Mouse (Mus musculus): ENCODE results near the gene Cacna1c. TPM values are rescaled to one million over a fixed set of nuclear protein-coding genes. Genes with fewer than 3 reads are reported as not detected.

The Cacna1c gene
- polyA plus RNA-seq, 1 experiment, result not detected

DNA sequence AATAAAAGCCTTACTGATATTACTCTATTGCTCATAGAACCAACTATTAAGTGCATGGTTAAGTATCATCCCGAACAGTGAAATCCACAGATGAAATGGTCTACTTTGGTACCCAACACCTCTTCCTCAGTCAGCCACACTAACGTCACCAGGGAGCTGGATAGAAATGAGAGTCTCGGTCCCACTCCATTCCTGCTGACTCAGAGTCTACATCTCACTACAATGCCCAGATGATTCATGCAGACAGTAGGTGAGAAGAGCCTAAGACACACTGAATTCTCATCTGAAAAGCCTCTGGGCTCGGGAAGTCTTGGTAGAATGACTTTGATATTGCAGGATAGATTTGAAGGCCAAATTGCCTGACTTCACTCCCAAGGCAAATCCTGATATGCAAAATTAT lies 240.0 kb downstream of the Cacna1c start:
- Histone ChIP-seq H3K79me2 (ENCODE audit: control insufficient read depth, insufficient read depth) (no peaks in the 10 kb centered on the region), H3K27me3 (ENCODE audit: control insufficient read depth, insufficient read depth, insufficient read length) (no peaks in the 10 kb centered on the region), H3ac (ENCODE audit: control insufficient read depth, insufficient read length) (no peak overlapping the region), H3K4me3 (no peak overlapping the region), H3K4me2 (ENCODE audit: low read depth) (no peak overlapping the region), H3K36me3 (ENCODE audit: control insufficient read depth, insufficient read depth) (no peaks in the 10 kb centered on the region)
- no peak for TF ChIP-seq REST (IDR thresholded peaks at IDR 0.05; ENCODE audit: insufficient read depth, insufficient read length)
- TF ChIP-seq MYOG (IDR thresholded peaks at IDR 0.05; ENCODE audit: control insufficient read depth in 1 of 3, insufficient read depth in 1 of 3, insufficient read length in 2 of 3, low read depth in 2 of 3), result no peak
- no peak for TF ChIP-seq E2F4 (IDR thresholded peaks at IDR 0.05; ENCODE audit: insufficient read depth)
- no peak for TF ChIP-seq SRF (IDR thresholded peaks at IDR 0.05; ENCODE audit: control insufficient read depth, insufficient read length, low read depth)
- TF ChIP-seq USF1 (IDR thresholded peaks at IDR 0.05; ENCODE audit: low read depth), result no peak
- no peak for TF ChIP-seq MAX (IDR thresholded peaks at IDR 0.05; ENCODE audit: low read depth)

DNA sequence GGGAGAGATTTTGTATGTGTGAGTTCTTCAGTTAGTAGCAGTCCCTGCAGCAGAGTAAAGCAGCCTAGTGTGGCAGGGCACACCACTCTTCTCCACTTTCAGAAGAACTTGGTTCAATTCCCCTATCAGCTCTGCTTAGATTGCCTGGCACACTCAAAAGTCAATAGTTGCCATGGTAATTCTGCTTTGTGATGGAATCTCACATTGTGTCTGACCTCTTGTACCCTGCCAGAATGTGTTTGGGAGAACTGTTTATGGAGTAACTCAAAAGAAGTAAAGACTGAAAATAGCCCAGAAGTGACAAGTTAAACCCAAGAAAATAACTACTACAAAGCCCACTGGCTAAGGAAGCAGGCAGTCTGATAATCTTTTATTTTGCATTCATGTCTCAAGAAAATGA lies 240.4 kb downstream of the Cacna1c start:
- Histone ChIP-seq H3K79me2 (ENCODE audit: control insufficient read depth, insufficient read depth) (no peaks in the 10 kb centered on the region), H3K4me2 (ENCODE audit: low read depth) (no peak overlapping the region), H3K27me3 (ENCODE audit: control insufficient read depth, insufficient read depth, insufficient read length) (no peaks in the 10 kb centered on the region), H3K4me3 (no peak overlapping the region), H3K36me3 (ENCODE audit: control insufficient read depth, insufficient read depth) (no peaks in the 10 kb centered on the region), H3ac (ENCODE audit: control insufficient read depth, insufficient read length) (no peak overlapping the region)
- TF ChIP-seq REST (IDR thresholded peaks at IDR 0.05; ENCODE audit: insufficient read depth, insufficient read length) (no peak), USF1 (IDR thresholded peaks at IDR 0.05; ENCODE audit: low read depth) (no peak), POLR2A (IDR thresholded peaks at IDR 0.05; ENCODE audit: insufficient read length, low read depth) (no peak), MYOG (IDR thresholded peaks at IDR 0.05; ENCODE audit: control insufficient read depth in 1 of 3, insufficient read depth in 1 of 3, insufficient read length in 2 of 3, low read depth in 2 of 3) (no peak), E2F4 (IDR thresholded peaks at IDR 0.05; ENCODE audit: insufficient read depth) (no peak), POLR2AphosphoS2 (IDR thresholded peaks at IDR 0.05; ENCODE audit: insufficient read length, low read depth) (no peak)

DNA sequence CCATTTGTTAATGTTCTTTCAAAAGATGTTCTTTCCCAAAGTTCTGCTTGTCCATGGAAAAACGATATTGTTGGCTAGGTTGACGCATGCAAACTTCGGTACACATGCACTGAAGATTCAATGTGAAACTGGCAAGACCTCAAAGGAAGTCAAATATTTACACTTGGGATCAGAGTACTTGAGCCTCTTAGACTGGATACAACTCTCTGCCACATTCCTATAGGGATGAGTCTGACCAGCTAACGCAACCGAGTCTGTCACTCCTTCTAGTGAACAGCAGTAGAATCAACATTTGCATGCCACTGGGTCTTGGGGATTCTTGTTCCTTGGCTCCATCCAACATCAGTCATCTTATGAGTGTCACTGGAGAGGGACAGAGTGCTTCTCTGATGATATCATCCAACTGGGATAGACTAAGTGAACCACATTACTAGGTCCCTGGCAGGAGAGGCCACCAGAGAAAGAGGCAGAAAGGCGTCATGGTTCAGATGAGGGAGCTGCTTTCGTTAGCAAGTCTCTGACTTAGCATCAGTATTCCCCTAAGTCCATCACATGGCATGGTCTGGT lies 241.1 kb downstream of the Cacna1c start:
- Histone ChIP-seq H3K27me3 (ENCODE audit: control insufficient read depth, insufficient read depth, insufficient read length) (peaks cover 4% of the 10 kb centered on the region), H3K4me2 (ENCODE audit: low read depth) (no peak overlapping the region), H3K4me3 (no peak overlapping the region), H3K36me3 (ENCODE audit: control insufficient read depth, insufficient read depth) (no peaks in the 10 kb centered on the region), H3ac (ENCODE audit: control insufficient read depth, insufficient read length) (no peak overlapping the region), H3K79me2 (ENCODE audit: control insufficient read depth, insufficient read depth) (no peaks in the 10 kb centered on the region)
- TF ChIP-seq POLR2AphosphoS2 (IDR thresholded peaks at IDR 0.05; ENCODE audit: insufficient read length, low read depth) (no peak), MYOD1 (IDR thresholded peaks at IDR 0.05; ENCODE audit: control insufficient read depth in 1 of 3, insufficient read length in 2 of 3, low read depth in 2 of 3) (no peak), USF1 (IDR thresholded peaks at IDR 0.05; ENCODE audit: low read depth) (no peak), E2F4 (IDR thresholded peaks at IDR 0.05; ENCODE audit: insufficient read depth) (no peak), MYOG (IDR thresholded peaks at IDR 0.05; ENCODE audit: control insufficient read depth in 1 of 3, insufficient read depth in 1 of 3, insufficient read length in 2 of 3, low read depth in 2 of 3) (no peak), TCF12 (IDR thresholded peaks at IDR 0.05; ENCODE audit: insufficient read depth, poor library complexity, severe bottlenecking) (no peak), POLR2A (IDR thresholded peaks at IDR 0.05; ENCODE audit: insufficient read length, low read depth) (no peak), SRF (IDR thresholded peaks at IDR 0.05; ENCODE audit: control insufficient read depth, insufficient read length, low read depth) (no peak), MAX (IDR thresholded peaks at IDR 0.05; ENCODE audit: low read depth) (no peak), CEBPB (IDR thresholded peaks at IDR 0.05; ENCODE audit: insufficient read depth, poor library complexity, severe bottlenecking) (no peak), REST (IDR thresholded peaks at IDR 0.05; ENCODE audit: insufficient read depth, insufficient read length) (no peak), TCF3 (IDR thresholded peaks at IDR 0.05; ENCODE audit: insufficient read length, low read depth) (no peak)

DNA sequence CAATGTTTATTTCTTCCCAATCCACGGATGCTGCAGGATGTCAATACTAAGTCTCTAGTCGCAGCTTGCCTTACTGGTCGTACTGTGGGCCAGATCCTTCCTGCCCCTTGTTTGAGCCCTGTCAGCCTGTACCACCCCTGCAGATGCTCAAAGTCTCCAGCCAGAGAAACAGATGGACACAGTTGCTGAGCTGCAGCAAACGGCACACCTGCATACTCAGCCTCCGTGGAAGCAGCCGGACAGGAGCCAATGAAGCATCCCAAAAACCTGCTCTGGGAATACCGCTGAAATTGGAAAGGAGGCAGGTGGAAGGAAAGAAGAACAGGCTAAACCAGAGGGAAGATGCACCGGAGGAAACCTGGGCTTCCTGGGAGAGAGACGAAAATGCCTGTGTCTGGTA lies 243.8 kb downstream of the Cacna1c start:
- H3K27me3 ChIP-seq (ENCODE audit: control insufficient read depth, insufficient read depth, insufficient read length), result peaks cover 4% of the 10 kb centered on the region
- TF ChIP-seq POLR2AphosphoS2 (IDR thresholded peaks at IDR 0.05; ENCODE audit: insufficient read length, low read depth) (no peak), MYOD1 (IDR thresholded peaks at IDR 0.05; ENCODE audit: control insufficient read depth in 1 of 3, insufficient read length in 2 of 3, low read depth in 2 of 3) (no peak), E2F4 (IDR thresholded peaks at IDR 0.05; ENCODE audit: insufficient read depth) (no peak), TCF12 (IDR thresholded peaks at IDR 0.05; ENCODE audit: insufficient read depth, poor library complexity, severe bottlenecking) (no peak), MYOG (IDR thresholded peaks at IDR 0.05; ENCODE audit: control insufficient read depth in 1 of 3, insufficient read depth in 1 of 3, insufficient read length in 2 of 3, low read depth in 2 of 3) (no peak), POLR2A (IDR thresholded peaks at IDR 0.05; ENCODE audit: insufficient read length, low read depth) (no peak), REST (IDR thresholded peaks at IDR 0.05; ENCODE audit: insufficient read depth, insufficient read length) (no peak), CEBPB (IDR thresholded peaks at IDR 0.05; ENCODE audit: insufficient read depth, poor library complexity, severe bottlenecking) (no peak), MAX (IDR thresholded peaks at IDR 0.05; ENCODE audit: low read depth) (no peak), USF1 (IDR thresholded peaks at IDR 0.05; ENCODE audit: low read depth) (no peak), SRF (IDR thresholded peaks at IDR 0.05; ENCODE audit: control insufficient read depth, insufficient read length, low read depth) (no peak), TCF3 (IDR thresholded peaks at IDR 0.05; ENCODE audit: insufficient read length, low read depth) (no peak)
- no peak overlapping the region for H3K4me3 ChIP-seq
- no peaks in the 10 kb centered on the region for H3K79me2 ChIP-seq (ENCODE audit: control insufficient read depth, insufficient read depth)
- no peak overlapping the region for H3K4me2 ChIP-seq (ENCODE audit: low read depth)
- H3K36me3 ChIP-seq (ENCODE audit: control insufficient read depth, insufficient read depth), result no peaks in the 10 kb centered on the region
- H3ac ChIP-seq (ENCODE audit: control insufficient read depth, insufficient read length), result no peak overlapping the region

DNA sequence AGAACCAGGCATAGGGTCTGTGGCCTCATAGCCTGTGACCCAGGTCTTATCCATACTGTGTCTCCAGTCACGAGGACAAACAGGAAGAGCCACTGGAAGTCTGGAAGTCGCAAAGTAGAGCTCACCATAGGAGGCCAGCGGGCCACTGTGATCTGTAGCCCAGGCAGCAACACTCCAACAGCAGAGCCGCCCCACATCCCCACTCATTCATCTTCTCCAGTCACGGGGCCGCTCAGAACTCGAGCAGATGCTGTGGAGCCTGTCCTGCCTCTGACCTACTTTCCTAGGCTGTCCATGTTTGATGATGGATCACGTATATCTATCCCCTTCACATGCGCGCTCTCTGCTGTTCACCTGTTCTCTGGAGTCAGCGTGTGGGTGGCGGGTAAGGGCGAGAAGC lies 246.0 kb downstream of the Cacna1c start:
- peaks cover 4% of the 10 kb centered on the region for H3K27me3 ChIP-seq (ENCODE audit: control insufficient read depth, insufficient read depth, insufficient read length)
- H3K36me3 ChIP-seq (ENCODE audit: control insufficient read depth, insufficient read depth), result no peaks in the 10 kb centered on the region
- H3ac ChIP-seq (ENCODE audit: control insufficient read depth, insufficient read length), result no peak overlapping the region
- H3K79me2 ChIP-seq (ENCODE audit: control insufficient read depth, insufficient read depth), result no peaks in the 10 kb centered on the region
- no peak overlapping the region for H3K4me3 ChIP-seq
- H3K4me2 ChIP-seq (ENCODE audit: low read depth), result no peak overlapping the region
- TF ChIP-seq POLR2A (IDR thresholded peaks at IDR 0.05; ENCODE audit: insufficient read length, low read depth) (no peak), USF1 (IDR thresholded peaks at IDR 0.05; ENCODE audit: low read depth) (no peak), MAX (IDR thresholded peaks at IDR 0.05; ENCODE audit: low read depth) (no peak), MYOD1 (IDR thresholded peaks at IDR 0.05; ENCODE audit: control insufficient read depth in 1 of 3, insufficient read length in 2 of 3, low read depth in 2 of 3) (no peak), TCF12 (IDR thresholded peaks at IDR 0.05; ENCODE audit: insufficient read depth, poor library complexity, severe bottlenecking) (no peak), MYOG (IDR thresholded peaks at IDR 0.05; ENCODE audit: control insufficient read depth in 1 of 3, insufficient read depth in 1 of 3, insufficient read length in 2 of 3, low read depth in 2 of 3) (no peak), SRF (IDR thresholded peaks at IDR 0.05; ENCODE audit: control insufficient read depth, insufficient read length, low read depth) (no peak), E2F4 (IDR thresholded peaks at IDR 0.05; ENCODE audit: insufficient read depth) (no peak), TCF3 (IDR thresholded peaks at IDR 0.05; ENCODE audit: insufficient read length, low read depth) (no peak), POLR2AphosphoS2 (IDR thresholded peaks at IDR 0.05; ENCODE audit: insufficient read length, low read depth) (no peak), CEBPB (IDR thresholded peaks at IDR 0.05; ENCODE audit: insufficient read depth, poor library complexity, severe bottlenecking) (no peak), REST (IDR thresholded peaks at IDR 0.05; ENCODE audit: insufficient read depth, insufficient read length) (no peak)

All from myocyte (in vitro differentiated cells).